Mouse (Mus musculus) liver (tissue): Measurements from ENCODE around the gene Olfr418.
"Not testable (repeated sequence)": the region's sequence is repeated elsewhere in the genome, so short reads cannot be mapped to it uniquely, and the experiment has no call there.

Source experiments
- DNase-seq: peaks from one replicate; pipeline ENCODE4 v3.0.0-alpha.2; 2020; ENCODE audit warnings: mixed read lengths

The Olfr418 gene

GRCm38 (mm10) chr1:173265701-173266100, at the start of gene Olfr418:
TSS of gene Olfr418 (plus strand) at chr1:173266001.
- DNase-seq, result no peak

GRCm38 (mm10) chr1:173216481-173216880, 49.3 kb upstream of the Olfr418 start:
- no peak for DNase-seq

GRCm38 (mm10) chr1:173227081-173227480, 38.7 kb upstream of the Olfr418 start, which contains the start of gene Fcer1a:
TSS of gene Fcer1a (minus strand) at chr1:173227214.
- DNase-seq, result no peak

GRCm38 (mm10) chr1:173237004-173237403, 28.8 kb upstream of the Olfr418 start:
- DNase-seq, result not testable (repeated sequence)

GRCm38 (mm10) chr1:173249888-173250287, 15.9 kb upstream of the Olfr418 start:
- no peak for DNase-seq

GRCm38 (mm10) chr1:173277677-173278076, 11.9 kb downstream of the Olfr418 start, which contains the start of gene Mptx2:
TSS of gene Mptx2 (minus strand) at chr1:173277777.
- no peak for DNase-seq

- not testable (repeated sequence) for DNase-seq
Measured at GRCm38 (mm10) chr1:173302795-173303194, 37.0 kb downstream of the Olfr418 start.

GRCm38 (mm10) chr1:173313535-173314050, 47.8 kb downstream of the Olfr418 start:
- DNase-seq, result not testable (repeated sequence)

- DNase-seq, result no peak
Measured at GRCm38 (mm10) chr1:173315725-173316124, 49.9 kb downstream of the Olfr418 start.

- no peak for DNase-seq
Measured at GRCm38 (mm10) chr1:173317925-173318477, 52.2 kb downstream of the Olfr418 start.

GRCm38 (mm10) chr1:173321593-173322248, 55.9 kb downstream of the Olfr418 start:
- DNase-seq, result no peak

GRCm38 (mm10) chr1:173322249-173322627, 56.4 kb downstream of the Olfr418 start:
- DNase-seq, result no peak
